Mouse (Mus musculus) stomach, postnatal 0 days (tissue): Measurements from ENCODE around the gene Gm10770. TPM values are rescaled to one million over a fixed set of nuclear protein-coding genes. Genes with fewer than 3 reads are reported as not detected.
"Not testable (repeated sequence)": the region's sequence is repeated elsewhere in the genome, so short reads cannot be mapped to it uniquely, and the experiment has no call there.

Experiments
- ATAC-seq: fragments of 200-750 bp; cut with Nextera tagmentation; 2 replicates; pipeline ENCODE4 v1.8.0; 2017; ENCODE audit not compliant: low FRiP score, low TSS enrichment
- DNase-seq: peaks from one replicate; pipeline ENCODE4 v3.0.0-alpha.2; 2016; ENCODE audit warnings: low spot score
- H3K27ac ChIP-seq: fragments of 300-500 bp; sonication (generic); replicated peaks from 2 replicates; pipeline ENCODE4 v1.5.1; 2014; ENCODE audit warnings: mild to moderate bottlenecking, control low read depth
- H3K27me3 ChIP-seq: fragments of 300-500 bp; sonication (generic); 2 replicates; pipeline ENCODE4 v1.6.1; 2014; ENCODE audit warnings: low read length; ENCODE audit not compliant: control insufficient read depth, insufficient read depth
- H3K36me3 ChIP-seq: fragments of 300-500 bp; sonication (generic); 2 replicates; pipeline ENCODE4 v1.6.1; 2014; ENCODE audit warnings: low read length, mixed read lengths; ENCODE audit not compliant: control insufficient read depth, insufficient read depth
- H3K4me1 ChIP-seq: fragments of 300-500 bp; sonication (generic); replicated peaks from 2 replicates; pipeline ENCODE4 v1.6.1; 2014; ENCODE audit warnings: antibody characterized with exemption; ENCODE audit not compliant: control insufficient read depth, insufficient read depth
- H3K4me2 ChIP-seq: fragments of 300-500 bp; sonication (generic); replicated peaks from 2 replicates; pipeline ENCODE4 v1.6.1; 2014; ENCODE audit warnings: low read depth, mild to moderate bottlenecking, control low read depth, moderate library complexity
- H3K4me3 ChIP-seq: fragments of 300-500 bp; sonication (generic); 2 replicates; pipeline ENCODE4 v1.5.1; 2014; ENCODE audit warnings: low read depth, low read length, control low read depth
- H3K9ac ChIP-seq: fragments of 300-500 bp; sonication (generic); 2 replicates; pipeline ENCODE4 v1.6.1; 2014; ENCODE audit warnings: mild to moderate bottlenecking, low read length, control low read depth, mixed read lengths
- H3K9me3 ChIP-seq: fragments of 300-500 bp; sonication (generic); 2 replicates; pipeline ENCODE4 v1.6.1; 2016; ENCODE audit warnings: low read length; ENCODE audit not compliant: control insufficient read depth
- WGBS: fragments of 180-500 bp; shearing (Covaris S2); extraction: QIAGEN DNeasy Blood & Tissue Kit; methylation state at CpG from one replicate; pipeline ENCODE4 v1.1.7; 2014; 5-methylcytosine and 5-hydroxymethylcytosine counted together
- polyA plus RNA-seq: library from polyadenylated mRNA; unstranded; fragments of >200 nt; fragmentation: Nextera tagmentation; extraction: Ambion mirVana; gene quantifications from 2 replicates; pipeline ENCODE4 v1.2.1, GENCODE M21; 2015

The Gm10770 gene
- not detected in 2 replicates for polyA plus RNA-seq

GRCm38 (mm10) chr2:150179579-150179978, at the start of gene Gm10770:
Gene Gm10770, minus strand, starts transcription at chr2:150179679.
- not testable (repeated sequence) for H3K9me3 ChIP-seq, H3K4me1 ChIP-seq, H3K27ac ChIP-seq, H3K27me3 ChIP-seq, H3K36me3 ChIP-seq, H3K9ac ChIP-seq, H3K4me2 ChIP-seq, H3K4me3 ChIP-seq, ATAC-seq, DNase-seq
- 75% methylated on average over 4 of the region's 4 CpGs for WGBS

GRCm38 (mm10) chr2:150223263-150223662, 43.8 kb upstream of the Gm10770 start:
- H3K27me3 ChIP-seq, H3K4me2 ChIP-seq, H3K27ac ChIP-seq, H3K9ac ChIP-seq, H3K9me3 ChIP-seq, H3K4me3 ChIP-seq, H3K36me3 ChIP-seq, ATAC-seq, H3K4me1 ChIP-seq, DNase-seq: not testable (repeated sequence)

- H3K9me3 ChIP-seq, H3K27me3 ChIP-seq, DNase-seq, ATAC-seq, H3K36me3 ChIP-seq, H3K9ac ChIP-seq, H3K4me1 ChIP-seq: not testable (repeated sequence)
- 4% methylated on average over 2 of the region's 4 CpGs for WGBS
- Histone ChIP-seq H3K27ac (0 out of 2 replicates have a peak overlapping the region, but pooled peaks have one; percentile 18), H3K4me2 (peak overlapping the region; percentile 45), H3K4me3 (peak overlapping the region; percentile 33)
Observed at GRCm38 (mm10) chr2:150218363-150218725, 38.9 kb upstream of the Gm10770 start.

GRCm38 (mm10) chr2:150217600-150218362, 38.3 kb upstream of the Gm10770 start, which contains the start of gene Zfp937:
Gene Zfp937, plus strand, starts transcription at chr2:150218073.
- Histone ChIP-seq H3K27ac (0 out of 2 replicates have a peak within 1 kb of the TSS, but pooled peaks have one; percentile 18), H3K4me2 (peak within 1 kb of the TSS; percentile 45), H3K4me3 (peak within 1 kb of the TSS; percentile 33)
- not testable (repeated sequence) for H3K4me1 ChIP-seq, H3K9ac ChIP-seq, H3K9me3 ChIP-seq, H3K27me3 ChIP-seq, H3K36me3 ChIP-seq
- 0% methylated on average over 15 of the region's 15 CpGs for WGBS
- DNase-seq (peak; percentile 56), ATAC-seq (peak; percentile 100)

GRCm38 (mm10) chr2:150181570-150181999, 2.1 kb upstream of the Gm10770 start, which contains the start of gene Gm14139:
Gene Gm14139, plus strand, starts transcription at chr2:150181755.
- ATAC-seq, H3K9me3 ChIP-seq, H3K4me1 ChIP-seq, H3K4me3 ChIP-seq, DNase-seq, H3K36me3 ChIP-seq, H3K27ac ChIP-seq, H3K9ac ChIP-seq, H3K27me3 ChIP-seq, H3K4me2 ChIP-seq: not testable (repeated sequence)
- 72% methylated on average over 7 of the region's 7 CpGs for WGBS

- not testable (repeated sequence) for DNase-seq, H3K27me3 ChIP-seq, H3K36me3 ChIP-seq, ATAC-seq, H3K9me3 ChIP-seq, H3K27ac ChIP-seq, H3K4me3 ChIP-seq, H3K4me1 ChIP-seq, H3K9ac ChIP-seq, H3K4me2 ChIP-seq
Observed at GRCm38 (mm10) chr2:150181046-150181445, 1.6 kb upstream of the Gm10770 start.
